Mouse (Mus musculus): ENCODE data around the gene Nrxn1. TPM values are rescaled to one million over a fixed set of nuclear protein-coding genes. Genes with fewer than 3 reads are reported as not detected.
"Not testable (repeated sequence)": the region's sequence is repeated elsewhere in the genome, so short reads cannot be mapped to it uniquely, and the experiment has no call there.

The Nrxn1 gene
- polyA plus RNA-seq, 1 experiment from 2014 or later = 16.5 TPM

- DNase-seq (ENCODE audit: low spot score, missing footprints); H3K9ac ChIP-seq (ENCODE audit: low read length); H3K9me3 ChIP-seq (ENCODE audit: control insufficient read depth, low read length); H3K4me1 ChIP-seq (ENCODE audit: control insufficient read depth, insufficient read depth, low read length); H3K27ac ChIP-seq (ENCODE audit: low read depth, low read length); H3K4me2 ChIP-seq; H3K36me3 ChIP-seq (ENCODE audit: control insufficient read depth, insufficient read depth, low read length); H3K27me3 ChIP-seq (ENCODE audit: control insufficient read depth, insufficient read depth, low read length); H3K4me3 ChIP-seq (ENCODE audit: low read depth, low read length); ATAC-seq (ENCODE audit: low FRiP score): not testable (repeated sequence)
- 73% methylated on average over 7 of the region's 7 CpGs for WGBS
These were observed 588.9 kb downstream of the Nrxn1 start for GRCm38 (mm10) chr17:90503999-90504398.

GRCm38 (mm10) chr17:90501023-90501675 is 591.7 kb downstream of the Nrxn1 start:
- ATAC-seq (ENCODE audit: low FRiP score) = peak; percentile 73
- Histone ChIP-seq H3K4me2 (no peak overlapping the region), H3K4me3 (ENCODE audit: low read depth, low read length) (no peak overlapping the region), H3K9ac (ENCODE audit: low read length) (no peak overlapping the region), H3K36me3 (ENCODE audit: control insufficient read depth, insufficient read depth, low read length) (no peaks in the 10 kb centered on the region), H3K27me3 (ENCODE audit: control insufficient read depth, insufficient read depth, low read length) (no peaks in the 10 kb centered on the region), H3K9me3 (ENCODE audit: control insufficient read depth, low read length) (no peaks in the 10 kb centered on the region), H3K4me1 (ENCODE audit: control insufficient read depth, insufficient read depth, low read length) (no peaks in the 10 kb centered on the region), H3K27ac (ENCODE audit: low read depth, low read length) (no peak overlapping the region)
- 52% methylated on average over 6 of the region's 6 CpGs for WGBS
- DNase-seq (ENCODE audit: low spot score, missing footprints) = peak; percentile 94

- Histone ChIP-seq H3K4me1 (ENCODE audit: control insufficient read depth, insufficient read depth, low read length) (no peaks in the 10 kb centered on the region), H3K4me3 (ENCODE audit: low read depth, low read length) (no peak overlapping the region), H3K4me2 (no peak overlapping the region), H3K9me3 (ENCODE audit: control insufficient read depth, low read length) (no peaks in the 10 kb centered on the region), H3K9ac (ENCODE audit: low read length) (no peak overlapping the region), H3K27ac (ENCODE audit: low read depth, low read length) (no peak overlapping the region), H3K27me3 (ENCODE audit: control insufficient read depth, insufficient read depth, low read length) (no peaks in the 10 kb centered on the region), H3K36me3 (ENCODE audit: control insufficient read depth, insufficient read depth, low read length) (no peaks in the 10 kb centered on the region)
- DNase-seq (ENCODE audit: low spot score, missing footprints) = no peak
- no peak for ATAC-seq (ENCODE audit: low FRiP score)
These were observed 613.2 kb downstream of the Nrxn1 start for GRCm38 (mm10) chr17:90479531-90480250.

- Histone ChIP-seq H3K4me3 (ENCODE audit: low read depth, low read length) (no peak overlapping the region), H3K4me1 (ENCODE audit: control insufficient read depth, insufficient read depth, low read length) (0 out of 2 replicates have a peak, but pooled peaks cover 2% of the 10 kb centered on the region), H3K9me3 (ENCODE audit: control insufficient read depth, low read length) (no peaks in the 10 kb centered on the region), H3K36me3 (ENCODE audit: control insufficient read depth, insufficient read depth, low read length) (no peaks in the 10 kb centered on the region), H3K9ac (ENCODE audit: low read length) (no peak overlapping the region), H3K27ac (ENCODE audit: low read depth, low read length) (no peak overlapping the region), H3K27me3 (ENCODE audit: control insufficient read depth, insufficient read depth, low read length) (no peaks in the 10 kb centered on the region; the same call in 1 of the 2 replicates), H3K4me2 (no peak overlapping the region)
- ATAC-seq (ENCODE audit: low FRiP score) = no peak
- no peak for DNase-seq (ENCODE audit: low spot score, missing footprints)
- WGBS = 25% methylated on average over 5 of the region's 5 CpGs
These were observed 636.1 kb downstream of the Nrxn1 start for GRCm38 (mm10) chr17:90456748-90457147.

- under 1% methylated on average over 13 of the region's 13 CpGs for WGBS
- Histone ChIP-seq H3K27ac (ENCODE audit: low read depth, low read length) (no peak overlapping the region), H3K4me1 (ENCODE audit: control insufficient read depth, insufficient read depth, low read length) (0 out of 2 replicates have a peak, but pooled peaks cover 2% of the 10 kb centered on the region)
These were observed 637.0 kb downstream of the Nrxn1 start for GRCm38 (mm10) chr17:90455904-90456303.

GRCm38 (mm10) chr17:90455409-90455775 is 637.5 kb downstream of the Nrxn1 start:
- Histone ChIP-seq H3K36me3 (ENCODE audit: control insufficient read depth, insufficient read depth, low read length) (no peaks in the 10 kb centered on the region), H3K27ac (ENCODE audit: low read depth, low read length) (no peak overlapping the region), H3K4me3 (ENCODE audit: low read depth, low read length) (peak overlapping the region; percentile 55), H3K9ac (ENCODE audit: low read length) (peak overlapping the region; percentile 62), H3K4me1 (ENCODE audit: control insufficient read depth, insufficient read depth, low read length) (0 out of 2 replicates have a peak, but pooled peaks cover 2% of the 10 kb centered on the region), H3K27me3 (ENCODE audit: control insufficient read depth, insufficient read depth, low read length) (no peaks in the 10 kb centered on the region; the same call in 1 of the 2 replicates), H3K9me3 (ENCODE audit: control insufficient read depth, low read length) (no peaks in the 10 kb centered on the region), H3K4me2 (peak overlapping the region; percentile 86)
- no peak for DNase-seq (ENCODE audit: low spot score, missing footprints)
- under 1% methylated on average over 23 of the region's 23 CpGs for WGBS
- ATAC-seq (ENCODE audit: low FRiP score) = peak; percentile 85

More at GRCm38 (mm10) chr17:90455904-90456303, 637.0 kb downstream of the Nrxn1 start:
- DNase-seq (ENCODE audit: low spot score, missing footprints) (peak; percentile 94), ATAC-seq (ENCODE audit: low FRiP score) (peak; percentile 70)
- H3K4me2 ChIP-seq = peak overlapping the region; percentile 86
- H3K9me3 ChIP-seq (ENCODE audit: control insufficient read depth, low read length) = no peaks in the 10 kb centered on the region
- no peaks in the 10 kb centered on the region for H3K36me3 ChIP-seq (ENCODE audit: control insufficient read depth, insufficient read depth, low read length)
- H3K9ac ChIP-seq (ENCODE audit: low read length) = peak overlapping the region; percentile 62
- peak overlapping the region; percentile 55 for H3K4me3 ChIP-seq (ENCODE audit: low read depth, low read length)
- no peaks in the 10 kb centered on the region; the same call in 1 of the 2 replicates for H3K27me3 ChIP-seq (ENCODE audit: control insufficient read depth, insufficient read depth, low read length)

- Histone ChIP-seq H3K9ac (ENCODE audit: low read length) (peak overlapping the region; percentile 62), H3K4me2 (peak overlapping the region; percentile 86), H3K9me3 (ENCODE audit: control insufficient read depth, low read length) (no peaks in the 10 kb centered on the region), H3K4me3 (ENCODE audit: low read depth, low read length) (peak overlapping the region; percentile 55), H3K27ac (ENCODE audit: low read depth, low read length) (peak overlapping the region; percentile 32; the same call in 1 of the 2 replicates), H3K36me3 (ENCODE audit: control insufficient read depth, insufficient read depth, low read length) (no peaks in the 10 kb centered on the region), H3K27me3 (ENCODE audit: control insufficient read depth, insufficient read depth, low read length) (no peaks in the 10 kb centered on the region; the same call in 1 of the 2 replicates), H3K4me1 (ENCODE audit: control insufficient read depth, insufficient read depth, low read length) (0 out of 2 replicates have a peak, but pooled peaks cover 2% of the 10 kb centered on the region)
- under 1% methylated on average over 40 of the region's 41 CpGs for WGBS
- DNase-seq (ENCODE audit: low spot score, missing footprints) (peak; percentile 97), ATAC-seq (ENCODE audit: low FRiP score) (peak; percentile 64)
These were observed 638.0 kb downstream of the Nrxn1 start for GRCm38 (mm10) chr17:90454738-90455408.

- 0 out of 2 replicates have a peak, but pooled peaks cover 2% of the 10 kb centered on the region for H3K4me1 ChIP-seq (ENCODE audit: control insufficient read depth, insufficient read depth, low read length)
- H3K27ac ChIP-seq (ENCODE audit: low read depth, low read length) = no peak overlapping the region
- H3K4me3 ChIP-seq (ENCODE audit: low read depth, low read length) = peak overlapping the region; percentile 55
- ATAC-seq (ENCODE audit: low FRiP score) (peak; percentile 59), DNase-seq (ENCODE audit: low spot score, missing footprints) (peak; percentile 95)
- no peaks in the 10 kb centered on the region for H3K9me3 ChIP-seq (ENCODE audit: control insufficient read depth, low read length)
- H3K36me3 ChIP-seq (ENCODE audit: control insufficient read depth, insufficient read depth, low read length) = no peaks in the 10 kb centered on the region
- peak overlapping the region; percentile 86 for H3K4me2 ChIP-seq
- peak overlapping the region; percentile 62 for H3K9ac ChIP-seq (ENCODE audit: low read length)
- H3K27me3 ChIP-seq (ENCODE audit: control insufficient read depth, insufficient read depth, low read length) = no peaks in the 10 kb centered on the region; the same call in 1 of the 2 replicates
- WGBS = 2% methylated on average over 15 of the region's 15 CpGs
These were observed 638.5 kb downstream of the Nrxn1 start for GRCm38 (mm10) chr17:90454356-90454737.
